Mouse (Mus musculus): ENCODE measurements around the gene Cnot1. TPM values are rescaled to one million over a fixed set of nuclear protein-coding genes. Genes with fewer than 3 reads are reported as not detected.

Gene Cnot1
- polyA plus RNA-seq, 1 experiment from 2014 or later = 44.4 TPM

- Histone ChIP-seq H3K9ac (ENCODE audit: low read depth, low read length) (no peak overlapping the region), H3K9me3 (ENCODE audit: control insufficient read depth, low read length) (no peaks in the 10 kb centered on the region), H3K4me3 (ENCODE audit: low read length) (no peak overlapping the region), H3K4me1 (ENCODE audit: control insufficient read depth, insufficient read depth, low read length) (no peaks in the 10 kb centered on the region), H3K27me3 (replicated peaks; ENCODE audit: control insufficient read depth, insufficient read depth, low read length) (no peaks in the 10 kb centered on the region), H3K27ac (ENCODE audit: low read length) (no peak overlapping the region), H3K4me2 (ENCODE audit: low read depth, low read length) (no peak overlapping the region), H3K36me3 (ENCODE audit: control insufficient read depth, insufficient read depth, low read length) (peaks cover 38% of the 10 kb centered on the region)
- no peak for ATAC-seq
Observed at GRCm38 (mm10) chr8:95782628-95783027, 24.6 kb downstream of the Cnot1 start.

DNA sequence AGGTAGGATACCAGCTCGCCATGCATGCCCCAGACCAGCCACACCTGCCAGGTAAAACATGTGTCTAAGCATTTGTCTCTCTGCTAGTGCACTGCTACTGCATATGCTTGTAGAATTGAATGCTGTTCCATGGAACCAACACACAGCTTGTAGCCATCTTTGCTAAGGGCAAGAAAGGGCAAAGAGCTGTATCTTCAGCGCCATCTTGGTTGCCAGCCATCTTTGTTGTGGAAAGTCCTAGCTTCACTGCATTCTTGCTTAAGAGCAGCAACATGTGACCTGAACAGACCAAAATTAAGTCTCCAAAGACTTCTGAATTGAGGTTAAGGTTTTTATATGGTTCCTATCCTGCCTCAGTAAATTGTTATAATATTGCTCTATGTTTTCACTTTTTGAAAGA lies 25.5 kb downstream of the Cnot1 start:
- Histone ChIP-seq H3K27ac (ENCODE audit: low read length) (no peak overlapping the region), H3K36me3 (ENCODE audit: control insufficient read depth, insufficient read depth, low read length) (peaks cover 33% of the 10 kb centered on the region), H3K4me1 (ENCODE audit: control insufficient read depth, insufficient read depth, low read length) (no peaks in the 10 kb centered on the region), H3K4me3 (ENCODE audit: low read length) (no peak overlapping the region), H3K27me3 (replicated peaks; ENCODE audit: control insufficient read depth, insufficient read depth, low read length) (no peaks in the 10 kb centered on the region), H3K9ac (ENCODE audit: low read depth, low read length) (no peak overlapping the region), H3K4me2 (ENCODE audit: low read depth, low read length) (no peak overlapping the region), H3K9me3 (ENCODE audit: control insufficient read depth, low read length) (no peaks in the 10 kb centered on the region)
- 98% methylated on average over 2 of the region's 2 CpGs for WGBS
- no peak for ATAC-seq

GRCm38 (mm10) chr8:95781085-95781484 lies 26.2 kb downstream of the Cnot1 start:
- Histone ChIP-seq H3K4me2 (ENCODE audit: low read depth, low read length) (no peak overlapping the region), H3K27me3 (replicated peaks; ENCODE audit: control insufficient read depth, insufficient read depth, low read length) (no peaks in the 10 kb centered on the region), H3K4me1 (ENCODE audit: control insufficient read depth, insufficient read depth, low read length) (no peaks in the 10 kb centered on the region), H3K36me3 (ENCODE audit: control insufficient read depth, insufficient read depth, low read length) (peaks cover 33% of the 10 kb centered on the region), H3K9ac (ENCODE audit: low read depth, low read length) (no peak overlapping the region), H3K27ac (ENCODE audit: low read length) (no peak overlapping the region), H3K4me3 (ENCODE audit: low read length) (no peak overlapping the region), H3K9me3 (ENCODE audit: control insufficient read depth, low read length) (no peaks in the 10 kb centered on the region)
- ATAC-seq = no peak
- WGBS = 99% methylated on average over 3 of the region's 3 CpGs

DNA sequence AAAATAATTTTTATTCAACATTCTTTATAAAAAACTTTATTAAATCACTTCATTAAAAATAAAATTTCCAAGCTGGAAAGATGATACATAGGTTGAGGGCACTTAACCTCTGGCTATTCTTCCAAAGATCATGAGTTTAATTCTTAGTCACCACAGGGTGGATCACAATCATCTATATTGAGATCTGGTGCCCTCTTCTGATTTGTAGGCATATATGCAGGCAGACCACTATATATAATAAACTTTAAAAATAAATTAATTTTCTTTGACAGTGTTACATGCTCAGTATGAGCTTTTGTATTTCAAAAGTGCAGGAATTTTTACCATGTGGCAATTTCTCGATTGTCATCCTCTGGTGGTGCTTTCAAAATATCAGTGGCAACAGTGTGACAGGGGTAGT lies 43.1 kb downstream of the Cnot1 start:
- H3K4me3 ChIP-seq (ENCODE audit: low read length) = no peak overlapping the region
- H3K27me3 ChIP-seq (replicated peaks; ENCODE audit: control insufficient read depth, insufficient read depth, low read length) = no peaks in the 10 kb centered on the region
- H3K27ac ChIP-seq (ENCODE audit: low read length) = no peak overlapping the region
- no peaks in the 10 kb centered on the region for H3K9me3 ChIP-seq (ENCODE audit: control insufficient read depth, low read length)
- no peak for ATAC-seq
- H3K9ac ChIP-seq (ENCODE audit: low read depth, low read length) = no peak overlapping the region
- H3K36me3 ChIP-seq (ENCODE audit: control insufficient read depth, insufficient read depth, low read length) = peaks cover 13% of the 10 kb centered on the region; the same call in 1 of the 2 replicates
- H3K4me2 ChIP-seq (ENCODE audit: low read depth, low read length) = no peak overlapping the region
- H3K4me1 ChIP-seq (ENCODE audit: control insufficient read depth, insufficient read depth, low read length) = no peaks in the 10 kb centered on the region
- WGBS = 93% methylated on average over 1 of the region's 1 CpGs

- H3K27me3 ChIP-seq (replicated peaks; ENCODE audit: control insufficient read depth, insufficient read depth, low read length) = no peaks in the 10 kb centered on the region
- H3K36me3 ChIP-seq (ENCODE audit: control insufficient read depth, insufficient read depth, low read length) = peaks cover 19% of the 10 kb centered on the region
- no peak for ATAC-seq
- no peaks in the 10 kb centered on the region for H3K9me3 ChIP-seq (ENCODE audit: control insufficient read depth, low read length)
- no peak overlapping the region for H3K9ac ChIP-seq (ENCODE audit: low read depth, low read length)
- H3K4me2 ChIP-seq (ENCODE audit: low read depth, low read length) = no peak overlapping the region
- H3K27ac ChIP-seq (ENCODE audit: low read length) = no peak overlapping the region
- WGBS = 55% methylated on average over 6 of the region's 6 CpGs
- H3K4me1 ChIP-seq (ENCODE audit: control insufficient read depth, insufficient read depth, low read length) = no peaks in the 10 kb centered on the region
- H3K4me3 ChIP-seq (ENCODE audit: low read length) = no peak overlapping the region
Observed at GRCm38 (mm10) chr8:95760323-95760722, 46.9 kb downstream of the Cnot1 start.

- Histone ChIP-seq H3K4me2 (ENCODE audit: low read depth, low read length) (no peak overlapping the region), H3K9me3 (ENCODE audit: control insufficient read depth, low read length) (no peaks in the 10 kb centered on the region), H3K4me3 (ENCODE audit: low read length) (no peak overlapping the region), H3K4me1 (ENCODE audit: control insufficient read depth, insufficient read depth, low read length) (no peaks in the 10 kb centered on the region), H3K9ac (ENCODE audit: low read depth, low read length) (no peak overlapping the region), H3K36me3 (ENCODE audit: control insufficient read depth, insufficient read depth, low read length) (peaks cover 16% of the 10 kb centered on the region), H3K27ac (ENCODE audit: low read length) (no peak overlapping the region), H3K27me3 (replicated peaks; ENCODE audit: control insufficient read depth, insufficient read depth, low read length) (no peaks in the 10 kb centered on the region)
- 95% methylated on average over 1 of the region's 1 CpGs for WGBS
- no peak for ATAC-seq
Observed at GRCm38 (mm10) chr8:95751924-95752323, 55.3 kb downstream of the Cnot1 start.

DNA sequence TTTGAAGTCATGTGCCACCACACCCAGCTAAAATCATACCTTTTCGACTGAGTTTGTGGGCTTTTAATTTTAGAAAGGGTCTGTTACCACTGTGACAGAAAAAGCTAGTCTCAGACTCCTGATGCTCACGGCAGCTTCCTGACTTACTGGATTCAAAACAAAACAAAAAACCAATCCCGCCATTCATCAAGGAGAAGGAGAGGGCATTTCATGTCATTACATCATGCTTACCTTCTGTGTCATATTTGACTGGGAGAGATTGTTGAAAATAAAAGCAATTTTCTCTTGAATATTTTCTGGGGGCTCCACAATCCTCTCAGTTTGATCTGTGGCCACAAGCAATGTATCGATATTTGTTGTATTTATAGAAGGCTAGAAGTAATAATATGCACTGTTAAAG lies 59.2 kb downstream of the Cnot1 start:
- Histone ChIP-seq H3K4me1 (ENCODE audit: control insufficient read depth, insufficient read depth, low read length) (no peaks in the 10 kb centered on the region), H3K9ac (ENCODE audit: low read depth, low read length) (no peak overlapping the region), H3K27me3 (replicated peaks; ENCODE audit: control insufficient read depth, insufficient read depth, low read length) (no peaks in the 10 kb centered on the region), H3K4me2 (ENCODE audit: low read depth, low read length) (no peak overlapping the region), H3K27ac (ENCODE audit: low read length) (no peak overlapping the region), H3K4me3 (ENCODE audit: low read length) (no peak overlapping the region), H3K9me3 (ENCODE audit: control insufficient read depth, low read length) (no peaks in the 10 kb centered on the region), H3K36me3 (ENCODE audit: control insufficient read depth, insufficient read depth, low read length) (peaks cover 9% of the 10 kb centered on the region)
- no peak for ATAC-seq
- WGBS = 88% methylated on average over 4 of the region's 4 CpGs

- H3K4me3 ChIP-seq (ENCODE audit: low read length) = no peak overlapping the region
- no peaks in the 10 kb centered on the region for H3K9me3 ChIP-seq (ENCODE audit: control insufficient read depth, low read length)
- no peaks in the 10 kb centered on the region for H3K4me1 ChIP-seq (ENCODE audit: control insufficient read depth, insufficient read depth, low read length)
- 78% methylated on average over 7 of the region's 7 CpGs for WGBS
- no peak overlapping the region for H3K4me2 ChIP-seq (ENCODE audit: low read depth, low read length)
- ATAC-seq = peak; percentile 59; the same call in 1 of the 2 replicates
- peaks cover 26% of the 10 kb centered on the region for H3K36me3 ChIP-seq (ENCODE audit: control insufficient read depth, insufficient read depth, low read length)
- no peaks in the 10 kb centered on the region for H3K27me3 ChIP-seq (replicated peaks; ENCODE audit: control insufficient read depth, insufficient read depth, low read length)
- H3K27ac ChIP-seq (ENCODE audit: low read length) = no peak overlapping the region
- no peak overlapping the region for H3K9ac ChIP-seq (ENCODE audit: low read depth, low read length)
Observed at GRCm38 (mm10) chr8:95741732-95742131, 65.5 kb downstream of the Cnot1 start.

DNA sequence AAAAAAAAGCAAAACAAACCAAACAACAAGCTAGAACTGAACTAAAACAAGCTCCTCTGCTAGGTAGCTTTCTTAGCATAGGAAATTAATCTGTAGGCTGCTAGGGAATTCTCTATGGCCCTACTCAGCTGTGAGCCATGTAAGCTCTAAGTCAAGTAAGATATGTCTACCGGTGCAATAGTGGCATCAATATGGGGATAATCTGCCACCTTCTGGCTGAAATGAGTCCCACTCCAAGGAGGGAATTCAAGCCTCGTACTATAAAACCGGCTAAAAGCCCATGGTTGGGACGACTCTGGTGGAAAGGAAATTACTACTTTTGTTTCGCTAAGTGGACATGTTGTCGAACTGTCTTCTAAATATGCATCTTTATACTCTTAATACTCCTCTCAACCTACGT lies 68.7 kb downstream of the Cnot1 start:
- H3K4me1 ChIP-seq (ENCODE audit: control insufficient read depth, insufficient read depth, low read length) = no peaks in the 10 kb centered on the region
- no peaks in the 10 kb centered on the region for H3K9me3 ChIP-seq (ENCODE audit: control insufficient read depth, low read length)
- no peaks in the 10 kb centered on the region for H3K27me3 ChIP-seq (replicated peaks; ENCODE audit: control insufficient read depth, insufficient read depth, low read length)
- no peak overlapping the region for H3K4me3 ChIP-seq (ENCODE audit: low read length)
- peaks cover 30% of the 10 kb centered on the region for H3K36me3 ChIP-seq (ENCODE audit: control insufficient read depth, insufficient read depth, low read length)
- 77% methylated on average over 7 of the region's 7 CpGs for WGBS
- H3K9ac ChIP-seq (ENCODE audit: low read depth, low read length) = no peak overlapping the region
- no peak overlapping the region for H3K27ac ChIP-seq (ENCODE audit: low read length)
- no peak overlapping the region for H3K4me2 ChIP-seq (ENCODE audit: low read depth, low read length)
- ATAC-seq = no peak

DNA sequence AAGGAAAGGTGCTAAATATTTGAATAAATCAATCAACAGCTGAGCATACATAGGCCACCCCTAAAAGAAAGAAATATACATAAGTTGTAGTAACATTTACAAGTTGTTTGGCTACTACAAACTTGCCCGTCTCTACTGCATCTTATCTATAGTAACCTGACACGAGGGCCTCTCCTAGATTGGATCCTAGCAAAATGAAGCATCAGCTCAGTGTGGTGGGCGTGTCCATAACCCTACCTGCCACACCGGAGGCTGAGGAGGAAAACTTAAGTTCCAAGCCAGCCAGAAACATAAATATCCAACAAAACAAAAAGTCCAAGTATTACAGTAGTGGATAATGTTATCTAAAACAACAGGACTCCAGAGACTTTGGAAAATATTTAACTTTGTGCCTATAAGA lies 79.6 kb downstream of the Cnot1 start:
- Histone ChIP-seq H3K9me3 (ENCODE audit: control insufficient read depth, low read length) (no peaks in the 10 kb centered on the region), H3K4me1 (ENCODE audit: control insufficient read depth, insufficient read depth, low read length) (no peaks in the 10 kb centered on the region), H3K4me3 (ENCODE audit: low read length) (no peak overlapping the region), H3K27ac (ENCODE audit: low read length) (no peak overlapping the region), H3K36me3 (ENCODE audit: control insufficient read depth, insufficient read depth, low read length) (peaks cover 27% of the 10 kb centered on the region), H3K9ac (ENCODE audit: low read depth, low read length) (no peak overlapping the region), H3K4me2 (ENCODE audit: low read depth, low read length) (no peak overlapping the region), H3K27me3 (replicated peaks; ENCODE audit: control insufficient read depth, insufficient read depth, low read length) (no peaks in the 10 kb centered on the region)
- no peak for ATAC-seq
- WGBS = 72% methylated on average over 4 of the region's 4 CpGs
